Mouse (Mus musculus): Measurements from ENCODE around the gene Rbfox2.

Rbfox2 gene

GRCm38 (mm10) chr15:77031271-77031670 lies 275.5 kb downstream of the Rbfox2 start:
- DNase-seq (ENCODE audit: low read depth, low spot score): no peak

DNA sequence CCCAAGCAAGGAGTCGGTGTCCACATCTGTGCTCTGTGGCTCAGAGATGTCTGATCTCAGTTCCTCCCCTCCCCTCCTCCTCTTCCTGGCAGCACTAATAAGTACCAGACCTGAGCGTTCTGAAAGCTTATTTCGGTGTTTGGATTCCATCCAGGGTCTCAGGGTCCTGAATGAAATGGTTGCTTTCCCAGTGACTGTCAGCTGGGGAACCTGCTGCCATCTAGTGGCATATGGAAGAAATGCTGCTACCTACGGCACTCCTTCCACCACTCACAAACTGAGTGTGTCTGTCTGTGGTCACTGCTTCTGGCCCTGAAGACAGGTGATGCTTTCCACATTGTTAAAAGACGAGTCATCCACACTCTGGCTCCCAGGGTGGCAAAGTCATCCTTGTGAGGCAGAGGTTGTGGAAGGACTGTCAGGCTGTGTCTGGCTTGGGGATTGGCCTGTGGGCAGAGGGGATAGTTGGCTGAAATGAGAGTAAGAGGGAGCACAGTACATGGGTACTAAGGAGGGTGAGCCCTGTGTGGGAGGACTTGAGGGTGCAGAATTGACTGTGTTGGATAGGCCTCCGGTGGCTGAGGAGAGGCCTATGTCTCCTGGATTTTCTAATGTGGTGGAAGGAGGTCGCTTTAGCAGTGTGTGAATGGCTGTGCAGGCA lies 277.3 kb downstream of the Rbfox2 start:
- peak; percentile 71 for DNase-seq (ENCODE audit: low read depth, low spot score)
